Mouse (Mus musculus): ENCODE data around the gene Zfp53. TPM values are rescaled to one million over a fixed set of nuclear protein-coding genes. Genes with fewer than 3 reads are reported as not detected.

Gene Zfp53
- polyA plus RNA-seq, 1 experiment, result 0.48 TPM

DNA sequence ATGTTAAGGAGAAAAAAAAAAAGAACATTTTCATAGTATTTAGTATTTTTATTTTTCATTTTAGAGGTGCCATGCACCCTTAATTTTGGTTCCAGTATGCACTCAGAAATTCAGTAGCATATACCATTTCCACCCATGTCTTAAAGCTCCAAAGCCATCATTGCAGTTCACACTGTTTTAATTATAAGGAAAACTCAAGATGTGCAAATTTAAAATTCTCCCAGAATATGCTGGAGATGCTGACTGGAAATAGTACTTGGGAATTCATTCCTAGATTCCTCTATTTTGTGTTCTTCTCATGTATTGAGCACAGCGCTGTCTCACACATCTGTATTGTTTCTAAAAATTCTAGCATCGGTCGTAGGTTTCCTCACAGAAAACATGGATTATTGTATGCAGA is 17.5 kb downstream of the Zfp53 start:
- Histone ChIP-seq H3K4me3 (ENCODE audit: control insufficient read depth, low read depth, low read length) (no peak overlapping the region), H3K27me3 (ENCODE audit: control insufficient read depth, insufficient read depth, low read length) (no peaks in the 10 kb centered on the region), H3K36me3 (ENCODE audit: control insufficient read depth, insufficient read depth, low read length) (no peaks in the 10 kb centered on the region), H3K4me1 (ENCODE audit: control insufficient read depth, insufficient read depth, low read length) (no peaks in the 10 kb centered on the region), H3K27ac (ENCODE audit: control insufficient read depth, insufficient read depth, low read depth, low read length) (no peak overlapping the region)
- TF ChIP-seq CTCF (IDR thresholded peaks at IDR 0.05; ENCODE audit: control insufficient read depth, insufficient read depth, insufficient replicate concordance, low read depth, low read length) (no peak), POLR2A (IDR thresholded peaks at IDR 0.05; ENCODE audit: control insufficient read depth, low read depth, low read length) (no peak)

DNA sequence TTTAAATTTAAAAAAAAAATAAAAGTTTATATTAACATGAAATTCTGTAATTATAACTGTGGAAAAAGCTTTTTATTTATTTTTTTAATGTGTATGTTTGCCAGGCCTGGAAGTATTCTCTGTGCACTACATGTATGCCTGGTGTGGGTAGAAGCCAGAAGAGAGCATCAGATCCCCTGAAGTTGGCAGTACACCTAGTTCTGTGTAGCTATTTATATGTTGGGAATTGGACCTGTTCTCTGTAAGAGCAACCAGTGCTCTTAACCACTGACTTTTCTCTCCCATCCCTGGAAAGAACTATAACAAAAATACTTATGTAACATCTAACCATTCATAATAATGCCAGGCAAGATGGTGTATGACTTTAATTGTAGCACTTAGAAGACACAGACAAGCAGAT is 21.0 kb downstream of the Zfp53 start:
- Histone ChIP-seq H3K36me3 (ENCODE audit: control insufficient read depth, insufficient read depth, low read length) (no peaks in the 10 kb centered on the region), H3K27me3 (ENCODE audit: control insufficient read depth, insufficient read depth, low read length) (no peaks in the 10 kb centered on the region)

DNA sequence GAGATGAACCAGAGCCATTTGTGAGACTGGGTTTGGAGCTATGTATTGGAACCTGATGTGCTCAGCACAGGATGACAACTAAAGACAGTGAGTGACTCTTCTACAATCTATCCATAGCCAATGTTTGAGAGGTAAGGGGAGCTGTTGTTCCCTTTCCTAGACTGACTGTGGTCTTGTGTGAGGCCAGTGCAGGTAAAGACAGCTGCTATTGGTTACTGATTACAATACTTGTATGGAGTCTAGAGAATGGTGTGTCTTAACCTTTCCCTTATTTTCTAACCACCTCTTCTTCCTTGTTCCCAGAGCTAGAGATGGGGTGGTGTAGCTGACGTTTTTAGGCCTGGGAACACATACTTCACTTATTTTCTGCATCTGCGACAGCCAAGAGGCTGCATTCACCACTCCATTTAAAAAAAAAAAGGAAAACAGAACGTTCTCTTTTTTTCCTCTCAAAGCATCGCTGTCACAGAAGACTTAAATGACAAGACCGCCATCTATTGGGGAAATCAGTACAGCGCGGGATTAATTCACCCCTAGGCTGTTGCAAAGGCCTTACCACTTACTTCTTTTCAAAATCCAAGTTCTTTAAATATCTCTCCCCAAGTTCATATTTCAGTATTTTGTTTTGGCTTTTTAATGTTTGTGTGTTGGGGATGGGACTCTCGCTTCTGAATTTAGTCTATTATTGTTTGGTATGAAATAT is 26.8 kb downstream of the Zfp53 start:
- Histone ChIP-seq H3K27me3 (ENCODE audit: control insufficient read depth, insufficient read depth, low read length) (no peaks in the 10 kb centered on the region), H3K36me3 (ENCODE audit: control insufficient read depth, insufficient read depth, low read length) (no peaks in the 10 kb centered on the region), H3K4me3 (ENCODE audit: control insufficient read depth, low read depth, low read length) (no peak overlapping the region), H3K4me1 (ENCODE audit: control insufficient read depth, insufficient read depth, low read length) (peaks cover 4% of the 10 kb centered on the region), H3K27ac (ENCODE audit: control insufficient read depth, insufficient read depth, low read depth, low read length) (no peak overlapping the region)
- TF ChIP-seq POLR2A (IDR thresholded peaks at IDR 0.05; ENCODE audit: control insufficient read depth, low read depth, low read length) (no peak), CTCF (IDR thresholded peaks at IDR 0.05; ENCODE audit: control insufficient read depth, insufficient read depth, insufficient replicate concordance, low read depth, low read length) (no peak)

More for the DNA sequence above, 21.0 kb downstream of the Zfp53 start:
- Histone ChIP-seq H3K4me1 (ENCODE audit: control insufficient read depth, insufficient read depth, low read length) (no peaks in the 10 kb centered on the region), H3K4me3 (ENCODE audit: control insufficient read depth, low read depth, low read length) (no peak overlapping the region), H3K27ac (ENCODE audit: control insufficient read depth, insufficient read depth, low read depth, low read length) (no peak overlapping the region)
- TF ChIP-seq CTCF (IDR thresholded peaks at IDR 0.05; ENCODE audit: control insufficient read depth, insufficient read depth, insufficient replicate concordance, low read depth, low read length) (no peak), POLR2A (IDR thresholded peaks at IDR 0.05; ENCODE audit: control insufficient read depth, low read depth, low read length) (no peak)

DNA sequence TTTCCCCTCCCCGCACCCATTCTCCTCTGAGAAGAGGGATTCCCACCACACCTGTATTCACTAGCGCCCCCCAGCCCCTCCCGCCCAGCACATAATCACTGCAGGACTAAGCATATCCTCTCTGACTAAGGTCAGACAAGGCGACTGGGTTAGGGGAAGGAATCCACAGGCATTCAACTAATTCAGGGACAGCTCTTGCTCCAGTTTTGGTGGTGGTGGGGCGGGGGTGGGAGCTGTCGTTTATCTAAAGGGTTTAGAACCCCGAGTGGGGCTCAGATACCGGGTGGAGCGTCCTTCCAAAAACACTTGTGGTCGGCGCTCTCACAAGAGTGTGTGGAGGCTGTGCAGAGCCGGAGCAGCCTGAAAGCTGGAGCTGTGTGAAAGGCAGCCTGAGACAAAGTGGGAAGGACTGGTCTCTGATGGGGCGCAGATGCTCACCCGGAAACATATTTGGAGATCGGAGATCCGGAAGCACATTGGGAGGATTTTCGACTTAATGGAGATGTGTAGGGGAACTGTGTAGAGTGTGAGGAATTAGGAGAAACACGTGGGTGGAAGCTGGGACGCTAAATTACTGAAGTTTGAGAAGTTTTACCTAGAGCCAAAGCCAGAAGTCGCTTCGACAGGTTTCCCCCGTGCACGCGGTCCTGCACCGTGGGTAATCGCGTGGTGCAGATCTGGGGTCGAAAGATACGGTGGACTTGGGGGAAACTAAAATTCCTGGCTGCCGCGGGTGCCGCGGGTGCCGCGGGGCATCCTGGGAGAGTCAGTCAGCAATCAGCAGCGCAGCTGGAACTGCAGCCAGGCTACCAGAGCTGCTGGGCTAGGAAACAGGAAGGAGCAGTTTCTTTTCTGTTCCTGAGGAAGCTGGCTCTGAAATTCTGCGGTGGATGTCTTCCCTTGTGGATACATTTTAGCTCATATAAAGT is 27.7 kb downstream of the Zfp53 start:
- H3K27ac ChIP-seq (ENCODE audit: control insufficient read depth, insufficient read depth, low read depth, low read length), result peak overlapping the region; percentile 41
- H3K4me1 ChIP-seq (ENCODE audit: control insufficient read depth, insufficient read depth, low read length), result peaks cover 4% of the 10 kb centered on the region
- H3K27me3 ChIP-seq (ENCODE audit: control insufficient read depth, insufficient read depth, low read length), result no peaks in the 10 kb centered on the region
- H3K36me3 ChIP-seq (ENCODE audit: control insufficient read depth, insufficient read depth, low read length), result no peaks in the 10 kb centered on the region
- H3K4me3 ChIP-seq (ENCODE audit: control insufficient read depth, low read depth, low read length), result peak overlapping the region; percentile 75
- TF ChIP-seq POLR2A (IDR thresholded peaks at IDR 0.05; ENCODE audit: control insufficient read depth, low read depth, low read length), result peak; percentile 37; the same call in 1 of the 2 replicates
- no peak for TF ChIP-seq CTCF (IDR thresholded peaks at IDR 0.05; ENCODE audit: control insufficient read depth, insufficient read depth, insufficient replicate concordance, low read depth, low read length)

DNA sequence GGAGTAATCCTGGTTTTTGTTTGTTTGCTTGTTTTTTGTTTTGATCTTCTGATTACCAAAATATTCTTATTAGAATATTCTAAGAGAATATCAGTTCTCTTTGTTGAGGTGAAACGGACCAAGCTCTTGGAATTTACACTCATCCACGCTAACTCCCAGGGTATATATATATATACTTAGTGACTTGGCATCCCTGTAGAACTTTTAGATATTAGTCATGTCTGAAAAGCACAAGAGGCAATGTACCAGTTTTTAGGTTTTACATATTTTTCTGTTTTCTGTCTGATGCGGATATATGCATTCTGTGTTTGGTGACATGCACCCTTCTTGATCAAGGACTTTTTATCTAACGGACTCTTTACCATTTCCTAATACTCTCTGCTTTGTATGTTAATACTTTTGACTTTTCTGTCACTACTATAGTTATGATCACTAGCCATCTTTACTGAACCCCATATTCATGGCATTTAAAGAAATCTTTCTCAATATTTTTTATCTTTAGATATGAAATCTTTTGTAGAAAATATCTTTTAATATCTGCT is 28.4 kb downstream of the Zfp53 start:
- TF ChIP-seq CTCF (IDR thresholded peaks at IDR 0.05; ENCODE audit: control insufficient read depth, insufficient read depth, insufficient replicate concordance, low read depth, low read length) (no peak), POLR2A (IDR thresholded peaks at IDR 0.05; ENCODE audit: control insufficient read depth, low read depth, low read length) (no peak)
- Histone ChIP-seq H3K27me3 (ENCODE audit: control insufficient read depth, insufficient read depth, low read length) (no peaks in the 10 kb centered on the region), H3K27ac (ENCODE audit: control insufficient read depth, insufficient read depth, low read depth, low read length) (no peak overlapping the region)

DNA sequence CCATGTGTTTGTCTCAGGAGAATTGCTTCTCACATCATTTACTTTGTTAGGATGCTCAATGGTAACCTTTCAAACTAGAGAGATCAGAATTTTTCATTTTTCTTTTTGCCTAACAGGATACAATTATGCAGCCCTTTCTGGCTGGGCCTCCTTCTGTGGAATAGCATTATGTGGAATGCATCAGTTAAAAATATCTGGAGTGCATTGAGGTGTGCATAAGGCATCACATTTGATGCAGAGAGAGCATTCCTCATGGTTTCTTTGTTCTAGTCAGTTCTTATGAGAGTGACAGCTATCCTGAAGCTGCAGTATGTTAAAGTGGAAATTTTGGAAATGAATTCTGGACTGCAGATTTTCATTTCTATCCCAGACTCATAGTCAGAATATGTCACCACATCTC is 37.5 kb downstream of the Zfp53 start:
- TF ChIP-seq POLR2A (IDR thresholded peaks at IDR 0.05; ENCODE audit: control insufficient read depth, low read depth, low read length) (no peak), CTCF (IDR thresholded peaks at IDR 0.05; ENCODE audit: control insufficient read depth, insufficient read depth, insufficient replicate concordance, low read depth, low read length) (no peak)

More for the DNA sequence above, 28.4 kb downstream of the Zfp53 start:
- Histone ChIP-seq H3K4me1 (ENCODE audit: control insufficient read depth, insufficient read depth, low read length) (peaks cover 4% of the 10 kb centered on the region), H3K36me3 (ENCODE audit: control insufficient read depth, insufficient read depth, low read length) (no peaks in the 10 kb centered on the region), H3K4me3 (ENCODE audit: control insufficient read depth, low read depth, low read length) (no peak overlapping the region; the same call in 1 of the 2 replicates)

More for the DNA sequence above, 37.5 kb downstream of the Zfp53 start:
- Histone ChIP-seq H3K36me3 (ENCODE audit: control insufficient read depth, insufficient read depth, low read length) (no peaks in the 10 kb centered on the region), H3K27ac (ENCODE audit: control insufficient read depth, insufficient read depth, low read depth, low read length) (no peak overlapping the region), H3K4me1 (ENCODE audit: control insufficient read depth, insufficient read depth, low read length) (no peaks in the 10 kb centered on the region), H3K27me3 (ENCODE audit: control insufficient read depth, insufficient read depth, low read length) (no peaks in the 10 kb centered on the region), H3K4me3 (ENCODE audit: control insufficient read depth, low read depth, low read length) (no peak overlapping the region)

Data from testis, adult 2 months (tissue).